Mouse (Mus musculus) forebrain, embryonic 10.5 days (tissue): ENCODE results near the gene B4galnt4. TPM values are rescaled to one million over a fixed set of nuclear protein-coding genes. Genes with fewer than 3 reads are reported as not detected.

Experiments
- DNase-seq: peaks from one replicate; pipeline ENCODE4 v3.0.0-alpha.2; 2017; ENCODE audit warnings: low spot score; ENCODE audit errors: extremely low spot score
- H3K27ac ChIP-seq: fragments of 300-500 bp; sonication (generic); 2 replicates; pipeline ENCODE4 v1.5.1; 2016; ENCODE audit warnings: mild to moderate bottlenecking
- H3K27me3 ChIP-seq: fragments of 300-500 bp; sonication (generic); 2 replicates; pipeline ENCODE4 v1.6.1; 2016; ENCODE audit warnings: mild to moderate bottlenecking; ENCODE audit not compliant: poor library complexity, severe bottlenecking
- H3K36me3 ChIP-seq: fragments of 300-500 bp; sonication (generic); replicated peaks from 2 replicates; pipeline ENCODE4 v1.6.1; 2016; ENCODE audit warnings: mild to moderate bottlenecking, moderate library complexity
- H3K4me1 ChIP-seq: fragments of 300-500 bp; sonication (generic); 2 replicates; pipeline ENCODE4 v1.6.1; 2016
- H3K4me3 ChIP-seq: fragments of 300-500 bp; sonication (generic); 2 replicates; pipeline ENCODE4 v1.5.1; 2016; ENCODE audit warnings: mild to moderate bottlenecking, moderate library complexity
- H3K9me3 ChIP-seq: fragments of 300-500 bp; sonication (generic); 2 replicates; pipeline ENCODE4 v1.6.1; 2016; ENCODE audit warnings: mild to moderate bottlenecking, moderate library complexity
- WGBS: fragments of 180-500 bp; shearing (Covaris S2); methylation state at CpG from one replicate; pipeline ENCODE4 v1.1.7; 2016; 5-methylcytosine and 5-hydroxymethylcytosine counted together
- polyA plus RNA-seq: library from polyadenylated mRNA; unstranded; fragments of >200 nt; fragmentation: Nextera tagmentation; extraction: Ambion mirVana; gene quantifications from 2 replicates; pipeline ENCODE4 v1.2.1, GENCODE M21; 2016

The B4galnt4 gene
- polyA plus RNA-seq, 1 experiment from 2014 or later, result 24.6 TPM

DNA sequence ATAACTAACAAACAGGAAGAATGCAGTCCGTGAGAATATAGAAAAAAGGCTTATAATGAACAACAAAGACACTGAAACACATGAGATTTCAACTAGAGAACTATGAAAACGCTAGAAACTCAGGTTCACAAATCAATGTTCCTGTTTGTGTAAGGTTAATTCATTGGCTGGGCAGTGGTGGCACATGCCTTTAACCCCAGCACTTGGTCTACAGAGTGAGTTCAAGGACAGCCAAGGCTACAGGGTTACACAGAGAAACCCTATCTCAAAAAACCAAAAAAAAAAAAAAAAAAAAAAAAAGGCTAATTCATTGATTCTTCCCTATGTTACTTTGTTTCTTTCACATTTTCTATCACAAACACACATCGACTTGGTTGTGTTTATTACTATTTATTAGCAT lies 59.7 kb downstream of the B4galnt4 start:
- 86% methylated on average over 3 of the region's 3 CpGs for WGBS
- no peak overlapping the region for H3K27ac ChIP-seq

DNA sequence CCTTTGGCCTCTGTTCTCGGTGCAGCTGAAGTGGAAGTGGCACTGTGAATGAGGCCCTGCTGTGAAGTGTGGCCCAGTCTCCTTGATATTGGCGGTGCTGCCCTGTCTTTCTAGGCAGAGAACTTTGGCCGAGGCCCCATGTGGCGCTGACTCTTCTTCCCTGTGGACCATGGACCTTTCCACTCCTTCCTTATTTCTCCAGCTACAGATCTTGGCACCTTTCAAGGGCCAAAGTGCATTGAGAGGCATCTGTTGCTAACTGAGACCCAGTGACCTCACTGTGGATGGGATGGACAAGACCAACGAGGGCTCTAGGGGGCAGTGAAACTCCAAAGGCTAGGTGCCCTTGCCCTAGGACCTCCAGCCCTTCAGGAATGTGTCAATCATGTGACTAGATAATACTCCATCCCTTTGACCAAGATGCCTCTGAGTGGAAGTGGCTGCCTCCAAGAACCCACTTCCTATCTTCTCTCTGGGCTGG lies 60.2 kb downstream of the B4galnt4 start:
- Histone ChIP-seq H3K4me3 (no peak overlapping the region), H3K36me3 (no peaks in the 10 kb centered on the region), H3K9me3 (no peaks in the 10 kb centered on the region), H3K4me1 (peaks cover 17% of the 10 kb centered on the region), H3K27me3 (peaks cover 25% of the 10 kb centered on the region), H3K27ac (no peak overlapping the region)
- 82% methylated on average over 5 of the region's 5 CpGs for WGBS
- DNase-seq, result no peak

More for the DNA sequence above, 59.7 kb downstream of the B4galnt4 start:
- Histone ChIP-seq H3K27me3 (peaks cover 27% of the 10 kb centered on the region), H3K36me3 (no peaks in the 10 kb centered on the region), H3K4me3 (no peak overlapping the region), H3K4me1 (peaks cover 17% of the 10 kb centered on the region), H3K9me3 (no peaks in the 10 kb centered on the region)
- DNase-seq, result no peak

Other genes with a start within 250 kb of the B4galnt4 start
- 3.7 and 3.8 TPM in 2 replicates for gene Zfp941, start 238.9 kb upstream of the B4galnt4 start, polyA plus RNA-seq
- 0.41 and 0.64 TPM in 2 replicates for gene Urah, start 226.1 kb upstream of the B4galnt4 start, polyA plus RNA-seq
- gene Scgb1c1, start 215.6 kb upstream of the B4galnt4 start, polyA plus RNA-seq, result not detected in 2 replicates
- gene Odf3, start 213.3 kb upstream of the B4galnt4 start, polyA plus RNA-seq, result not detected in 2 replicates
- gene Gm45785, start 204.8 kb upstream of the B4galnt4 start, polyA plus RNA-seq, result not detected in 2 replicates
- gene Ric8a, start 204.1 kb upstream of the B4galnt4 start, polyA plus RNA-seq, result 51.3 and 57.6 TPM in 2 replicates
- 21.2 and 22.5 TPM in 2 replicates for gene Bet1l, start 203.5 kb upstream of the B4galnt4 start, polyA plus RNA-seq
- 354 and 374 TPM in 2 replicates for gene Psmd13, start 179.1 kb upstream of the B4galnt4 start, polyA plus RNA-seq
- 26.8 and 28.4 TPM in 2 replicates for gene Sirt3, start 178.8 kb upstream of the B4galnt4 start, polyA plus RNA-seq
- gene Cox8b, start 160.7 kb upstream of the B4galnt4 start, polyA plus RNA-seq, result not detected in 2 replicates
- gene Nlrp6, start 140.2 kb upstream of the B4galnt4 start, polyA plus RNA-seq, result 0.06 and 0.10 TPM in 2 replicates
- 14.2 and 14.5 TPM in 2 replicates for gene Pgghg, start 119.7 kb upstream of the B4galnt4 start, polyA plus RNA-seq
- gene Ifitm5, start 110.8 kb upstream of the B4galnt4 start, polyA plus RNA-seq, result 2.0 TPM in 2 replicates
- gene Gm45717, start 105.2 kb upstream of the B4galnt4 start, polyA plus RNA-seq, result 0.33 TPM in 1 of 2 replicates, not detected in the other
- gene Ifitm2, start 105.1 kb upstream of the B4galnt4 start, polyA plus RNA-seq, result 365 and 397 TPM in 2 replicates
- gene Ifitm1, start 93.9 kb upstream of the B4galnt4 start, polyA plus RNA-seq, result 3.7 and 4.1 TPM in 2 replicates
- 10.8 and 13.8 TPM in 2 replicates for gene Ifitm3, start 50.3 kb upstream of the B4galnt4 start, polyA plus RNA-seq
- not detected in 2 replicates for gene Ifitm6, start 43.2 kb upstream of the B4galnt4 start, polyA plus RNA-seq
- gene Gm17387, start 32.0 kb upstream of the B4galnt4 start, polyA plus RNA-seq, result not detected in 2 replicates
- gene Pkp3, start 17.1 kb downstream of the B4galnt4 start, polyA plus RNA-seq, result 2.4 and 2.8 TPM in 2 replicates
- 2.0 and 2.2 TPM in 2 replicates for gene Sigirr, start 39.5 kb downstream of the B4galnt4 start, polyA plus RNA-seq
- gene Ano9, start 56.7 kb downstream of the B4galnt4 start, polyA plus RNA-seq, result 0.53 and 0.69 TPM in 2 replicates
- gene Ptdss2, start 61.3 kb downstream of the B4galnt4 start, polyA plus RNA-seq, result 81.1 and 84.7 TPM in 2 replicates
- 64.2 and 66.6 TPM in 2 replicates for gene Rnh1, start 111.8 kb downstream of the B4galnt4 start, polyA plus RNA-seq
- gene Hras, start 132.9 kb downstream of the B4galnt4 start, polyA plus RNA-seq, result 80.6 and 82.7 TPM in 2 replicates
- 15.5 and 15.6 TPM in 2 replicates for gene Lrrc56, start 133.1 kb downstream of the B4galnt4 start, polyA plus RNA-seq
- 3.4 and 4.4 TPM in 2 replicates for gene Lmntd2, start 153.0 kb downstream of the B4galnt4 start, polyA plus RNA-seq
- gene Rassf7, start 154.8 kb downstream of the B4galnt4 start, polyA plus RNA-seq, result 50.8 and 53.8 TPM in 2 replicates
- 121 and 124 TPM in 2 replicates for gene Phrf1, start 167.7 kb downstream of the B4galnt4 start, polyA plus RNA-seq
- gene Irf7, start 205.4 kb downstream of the B4galnt4 start, polyA plus RNA-seq, result 0.15 and 0.23 TPM in 2 replicates
- gene Cdhr5, start 215.7 kb downstream of the B4galnt4 start, polyA plus RNA-seq, result not detected in 2 replicates
- gene Sct, start 218.0 kb downstream of the B4galnt4 start, polyA plus RNA-seq, result 0.87 and 1.7 TPM in 2 replicates
- gene Drd4, start 230.9 kb downstream of the B4galnt4 start, polyA plus RNA-seq, result 0.17 and 0.46 TPM in 2 replicates